Mouse (Mus musculus): Measurements from ENCODE around the gene Fgd5. TPM values are rescaled to one million over a fixed set of nuclear protein-coding genes. Genes with fewer than 3 reads are reported as not detected.
A peak's percentile ranks its signal among the peaks of the same experiment; 100 is the strongest.
"Not testable (repeated sequence)": the region's sequence is repeated elsewhere in the genome, so short reads cannot be mapped to it uniquely, and the experiment has no call there.

Fgd5 gene
- polyA plus RNA-seq (2015; fragmentation: Nextera tagmentation; extraction: Ambion mirVana), result 21.0 and 22.9 TPM in 2 replicates

DNA sequence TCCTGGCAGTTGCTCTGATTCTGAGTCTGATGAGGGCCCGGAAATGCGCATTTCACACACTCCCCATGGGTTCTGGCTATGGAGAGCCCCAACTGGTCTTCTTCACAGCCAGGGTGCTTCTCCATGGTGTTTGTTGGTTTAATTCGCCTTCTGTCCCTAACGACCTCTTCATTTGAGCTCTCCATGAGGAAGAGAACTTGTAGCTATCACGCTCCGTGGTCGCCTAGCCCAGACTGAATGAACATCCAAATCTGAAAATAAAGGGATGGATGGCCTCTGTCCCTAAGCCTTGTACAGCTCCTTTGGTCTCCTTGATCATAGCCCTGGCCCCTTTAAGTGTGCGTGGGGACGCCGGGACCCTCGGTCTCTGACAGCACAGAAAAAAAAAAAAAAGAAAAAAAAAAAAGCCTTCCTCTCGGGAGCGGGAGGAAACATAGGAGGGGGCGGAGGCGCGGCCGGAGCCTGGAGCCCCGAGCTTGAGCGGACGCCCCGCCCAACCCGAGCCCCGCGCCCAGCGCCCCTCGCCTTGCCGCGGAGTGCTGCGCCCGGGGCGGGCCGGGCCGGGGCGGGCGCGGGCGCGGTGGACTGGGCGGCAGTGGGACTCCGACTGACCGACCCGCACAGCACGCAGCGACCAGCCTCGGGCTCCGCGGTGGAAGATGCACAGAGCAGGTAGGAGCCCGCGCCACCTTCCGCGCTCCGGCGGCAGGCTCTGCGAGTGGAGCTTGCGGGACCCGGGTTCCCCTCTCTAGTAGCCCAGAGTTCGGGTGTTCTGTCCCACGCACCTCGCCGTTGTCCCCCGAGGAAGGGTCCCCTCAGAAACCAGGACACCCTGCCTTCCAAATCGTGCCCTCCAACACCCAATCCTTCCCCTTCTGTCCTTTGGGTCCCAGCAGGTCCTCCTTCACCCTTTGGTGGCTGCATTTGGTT is at the start of gene Fgd5:
Gene Fgd5 (plus strand): TSS at position 508 of the 930 bp plus-strand sequence.
- Histone ChIP-seq H3K27ac (ENCODE audit: low read length) (peak within 1 kb of the TSS; percentile 15; the same call in 1 of the 2 replicates), H3K27me3 (ENCODE audit: control insufficient read depth, insufficient read depth, low read depth, low read length) (peaks cover 10% of the 10 kb centered on the region; the same call in 1 of the 2 replicates), H3K9ac (ENCODE audit: low read length) (peak within 1 kb of the TSS; percentile 69), H3K36me3 (ENCODE audit: control insufficient read depth, insufficient read depth, low read length) (no peaks in the 10 kb centered on the region), H3K4me2 (ENCODE audit: low read depth, low read length) (peak within 1 kb of the TSS; percentile 94), H3K4me3 (ENCODE audit: low read length) (peak within 1 kb of the TSS; percentile 63), H3K9me3 (ENCODE audit: control insufficient read depth, low read length) (no peaks in the 10 kb centered on the region), H3K4me1 (replicated peaks; ENCODE audit: control insufficient read depth, insufficient read depth, low read length) (no peaks in the 10 kb centered on the region)
- WGBS, result 1% methylated on average over 45 of the region's 62 CpGs
- ATAC-seq (ENCODE audit: low read depth), result peak; percentile 87

DNA sequence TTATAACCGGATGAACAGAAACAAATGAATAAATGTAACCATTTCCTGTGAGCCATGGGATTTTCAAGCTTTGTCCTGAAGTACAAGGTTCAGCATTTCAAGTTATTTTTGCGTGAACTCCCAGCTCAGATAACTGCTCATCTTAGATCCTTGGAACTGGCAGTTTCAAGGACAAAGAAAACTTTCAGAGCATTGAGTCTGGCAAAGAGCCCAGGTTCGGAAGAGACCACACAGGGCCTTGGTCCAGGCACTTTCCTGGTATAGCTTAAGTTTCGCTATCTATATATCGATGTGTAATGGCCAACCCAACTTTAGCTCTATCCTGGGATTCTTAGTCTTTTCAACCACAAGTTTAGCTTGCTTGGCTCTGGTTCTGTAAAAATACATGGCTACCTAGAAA is 47.4 kb upstream of the Fgd5 start:
- Histone ChIP-seq H3K4me3 (ENCODE audit: low read length) (no peak overlapping the region), H3K9ac (ENCODE audit: low read length) (no peak overlapping the region), H3K4me2 (ENCODE audit: low read depth, low read length) (no peak overlapping the region), H3K36me3 (ENCODE audit: control insufficient read depth, insufficient read depth, low read length) (no peaks in the 10 kb centered on the region), H3K27me3 (ENCODE audit: control insufficient read depth, insufficient read depth, low read depth, low read length) (no peaks in the 10 kb centered on the region), H3K9me3 (ENCODE audit: control insufficient read depth, low read length) (no peaks in the 10 kb centered on the region), H3K4me1 (replicated peaks; ENCODE audit: control insufficient read depth, insufficient read depth, low read length) (peaks cover 9% of the 10 kb centered on the region; the same call in 1 of the 2 replicates), H3K27ac (ENCODE audit: low read length) (no peak overlapping the region)
- no peak; the same call in 1 of the 2 replicates for ATAC-seq (ENCODE audit: low read depth)
- 45% methylated on average over 5 of the region's 5 CpGs for WGBS

DNA sequence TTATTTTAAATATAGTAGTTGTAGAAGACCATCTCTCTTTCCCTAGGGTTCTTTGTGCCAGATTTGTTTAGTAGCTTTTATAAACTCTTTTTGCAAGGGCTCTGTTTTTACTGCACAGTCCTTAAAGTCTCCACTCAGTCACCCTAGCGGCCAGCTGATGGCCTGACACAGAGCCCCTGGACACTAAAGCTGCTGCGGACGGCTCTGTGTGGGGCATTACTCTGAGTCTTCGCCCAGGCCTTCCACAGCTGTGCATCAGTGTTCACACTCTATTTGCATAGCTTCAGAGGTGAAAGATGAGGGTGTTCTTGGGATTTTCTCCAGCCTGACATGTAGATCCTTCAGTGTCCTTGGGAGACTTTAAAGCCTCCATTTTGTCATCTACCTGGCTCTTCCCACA is 40.2 kb upstream of the Fgd5 start:
- Histone ChIP-seq H3K9me3 (ENCODE audit: control insufficient read depth, low read length) (no peaks in the 10 kb centered on the region), H3K36me3 (ENCODE audit: control insufficient read depth, insufficient read depth, low read length) (no peaks in the 10 kb centered on the region), H3K4me3 (ENCODE audit: low read length) (no peak overlapping the region), H3K27ac (ENCODE audit: low read length) (no peak overlapping the region), H3K4me1 (replicated peaks; ENCODE audit: control insufficient read depth, insufficient read depth, low read length) (no peaks in the 10 kb centered on the region), H3K9ac (ENCODE audit: low read length) (no peak overlapping the region), H3K27me3 (ENCODE audit: control insufficient read depth, insufficient read depth, low read depth, low read length) (no peaks in the 10 kb centered on the region), H3K4me2 (ENCODE audit: low read depth, low read length) (no peak overlapping the region)
- peak; percentile 92 for ATAC-seq (ENCODE audit: low read depth)
- WGBS, result 39% methylated on average over 4 of the region's 4 CpGs

DNA sequence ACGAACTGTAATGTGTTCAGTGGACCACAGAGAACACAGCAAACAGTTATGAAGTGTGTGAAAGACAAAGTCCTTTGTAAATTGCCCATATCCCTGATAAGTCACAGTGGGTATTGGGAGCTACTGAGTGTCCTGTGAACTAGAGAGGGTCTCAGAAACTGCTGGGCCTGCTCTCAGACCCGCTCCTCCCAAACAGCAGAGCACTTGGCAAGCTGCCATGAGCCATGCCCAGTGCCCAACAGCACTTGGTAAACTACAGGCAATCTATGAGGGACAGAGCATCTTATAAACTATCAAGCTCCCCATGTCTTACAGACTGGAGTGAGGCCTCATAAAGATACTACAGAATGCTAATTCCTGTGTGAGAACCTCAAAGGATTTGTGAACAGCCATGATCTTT is 30.3 kb upstream of the Fgd5 start:
- Histone ChIP-seq H3K4me2 (ENCODE audit: low read depth, low read length) (no peak overlapping the region), H3K9me3 (ENCODE audit: control insufficient read depth, low read length) (no peaks in the 10 kb centered on the region), H3K4me1 (replicated peaks; ENCODE audit: control insufficient read depth, insufficient read depth, low read length) (no peaks in the 10 kb centered on the region), H3K4me3 (ENCODE audit: low read length) (no peak overlapping the region), H3K9ac (ENCODE audit: low read length) (no peak overlapping the region), H3K27me3 (ENCODE audit: control insufficient read depth, insufficient read depth, low read depth, low read length) (no peaks in the 10 kb centered on the region), H3K27ac (ENCODE audit: low read length) (no peak overlapping the region), H3K36me3 (ENCODE audit: control insufficient read depth, insufficient read depth, low read length) (no peaks in the 10 kb centered on the region)
- 43% methylated on average over 2 of the region's 2 CpGs for WGBS
- no peak for ATAC-seq (ENCODE audit: low read depth)

DNA sequence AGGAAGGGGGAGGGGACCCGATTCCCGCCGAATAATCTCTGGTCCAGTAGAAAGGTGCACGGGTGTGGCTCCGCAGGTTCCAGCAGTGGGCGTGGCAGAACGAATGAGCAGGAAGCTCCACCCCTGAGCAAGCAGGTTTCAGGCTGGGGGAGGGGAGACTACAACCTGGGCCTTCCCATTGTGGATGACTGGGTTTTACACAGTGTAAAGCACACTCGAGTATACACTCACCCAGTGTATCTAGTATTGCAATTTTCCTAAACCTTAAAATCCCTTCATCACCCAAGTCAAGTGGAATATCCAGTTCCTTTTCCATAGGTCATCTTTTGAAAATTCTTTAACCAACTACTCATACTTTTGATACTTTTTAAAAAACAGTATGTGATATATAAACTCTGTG is 20.7 kb upstream of the Fgd5 start:
- H3K4me2 ChIP-seq (ENCODE audit: low read depth, low read length); H3K4me3 ChIP-seq (ENCODE audit: low read length): not testable (repeated sequence)
- 16% methylated on average over 3 of the region's 8 CpGs for WGBS

DNA sequence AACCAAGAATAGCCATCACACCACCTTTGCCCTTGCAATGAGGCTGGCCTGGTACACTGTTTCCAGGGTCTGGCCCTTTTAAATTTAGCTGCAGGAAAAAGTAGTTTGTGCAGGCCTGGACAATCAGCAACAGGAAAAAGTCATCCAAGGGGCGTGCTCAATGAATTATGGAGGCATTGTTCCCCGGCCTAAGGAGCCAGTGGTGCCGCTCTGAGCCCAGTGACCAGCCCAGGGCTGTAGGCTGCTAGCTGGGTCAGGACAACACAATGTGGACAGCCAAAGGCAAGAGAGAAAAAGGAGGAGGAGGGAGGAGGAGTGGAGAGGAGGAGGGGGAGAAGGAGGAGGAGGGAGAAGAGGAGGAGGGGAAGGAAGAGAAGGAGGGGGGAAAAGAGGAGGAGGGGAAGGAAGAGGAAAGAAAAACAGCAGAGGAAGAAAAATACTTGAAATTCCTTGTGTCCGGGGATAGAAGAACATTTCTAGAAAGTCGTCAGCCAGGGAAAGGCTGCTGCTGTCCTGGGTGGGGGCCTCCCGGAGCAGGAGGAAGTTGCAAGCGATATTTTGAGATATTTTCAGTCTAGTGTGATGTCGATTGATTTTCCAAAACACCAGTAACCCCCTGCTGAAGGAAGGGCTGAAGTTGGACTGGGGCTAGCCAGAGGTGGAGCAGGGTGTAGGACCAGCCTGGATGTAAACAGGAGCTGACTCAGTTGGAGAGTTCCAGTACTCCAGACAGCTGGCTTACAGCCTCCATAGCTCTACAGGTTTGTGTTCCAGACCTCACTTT is 18.5 kb upstream of the Fgd5 start:
- Histone ChIP-seq H3K9ac (ENCODE audit: low read length) (peak overlapping the region; percentile 49), H3K4me2 (ENCODE audit: low read depth, low read length) (peak overlapping the region; percentile 45)
- WGBS, result 14% methylated on average over 8 of the region's 8 CpGs

More for the DNA sequence above, 20.7 kb upstream of the Fgd5 start:
- ATAC-seq (ENCODE audit: low read depth); H3K9ac ChIP-seq (ENCODE audit: low read length); H3K36me3 ChIP-seq (ENCODE audit: control insufficient read depth, insufficient read depth, low read length); H3K9me3 ChIP-seq (ENCODE audit: control insufficient read depth, low read length); H3K27ac ChIP-seq (ENCODE audit: low read length); H3K27me3 ChIP-seq (ENCODE audit: control insufficient read depth, insufficient read depth, low read depth, low read length): not testable (repeated sequence)
- H3K4me1 ChIP-seq (replicated peaks; ENCODE audit: control insufficient read depth, insufficient read depth, low read length), result peaks cover 12% of the 10 kb centered on the region

DNA sequence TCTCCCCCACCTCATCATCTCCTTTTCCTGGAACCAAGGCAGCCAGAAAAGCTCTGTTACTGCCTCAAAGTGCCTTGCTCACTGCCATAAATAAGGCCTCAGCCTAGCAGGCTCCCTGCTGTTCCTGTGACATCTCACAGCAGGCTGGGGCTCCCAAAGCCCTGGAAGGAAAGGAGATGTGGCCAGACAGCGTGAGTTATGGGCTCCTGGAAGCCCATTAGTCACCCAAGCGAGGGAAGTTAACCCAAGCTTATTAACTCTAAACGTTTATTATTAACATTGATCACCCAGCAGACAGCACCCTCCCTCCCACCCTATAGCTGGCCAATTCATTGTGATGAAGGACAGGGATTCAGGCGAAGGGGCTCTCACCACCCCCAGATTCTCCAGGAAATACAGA is 15.2 kb upstream of the Fgd5 start:
- Histone ChIP-seq H3K4me2 (ENCODE audit: low read depth, low read length) (no peak overlapping the region), H3K27ac (ENCODE audit: low read length) (no peak overlapping the region), H3K9me3 (ENCODE audit: control insufficient read depth, low read length) (no peaks in the 10 kb centered on the region), H3K36me3 (ENCODE audit: control insufficient read depth, insufficient read depth, low read length) (no peaks in the 10 kb centered on the region), H3K9ac (ENCODE audit: low read length) (no peak overlapping the region), H3K27me3 (ENCODE audit: control insufficient read depth, insufficient read depth, low read depth, low read length) (no peaks in the 10 kb centered on the region), H3K4me1 (replicated peaks; ENCODE audit: control insufficient read depth, insufficient read depth, low read length) (peaks cover 15% of the 10 kb centered on the region), H3K4me3 (ENCODE audit: low read length) (no peak overlapping the region)
- no peak for ATAC-seq (ENCODE audit: low read depth)
- WGBS, result 24% methylated on average over 4 of the region's 4 CpGs

More for the DNA sequence above, 18.5 kb upstream of the Fgd5 start:
- peak overlapping the region; percentile 90 for H3K27ac ChIP-seq (ENCODE audit: low read length)
- peak; percentile 90 for ATAC-seq (ENCODE audit: low read depth)
- H3K9me3 ChIP-seq (ENCODE audit: control insufficient read depth, low read length), result no peaks in the 10 kb centered on the region
- no peaks in the 10 kb centered on the region for H3K27me3 ChIP-seq (ENCODE audit: control insufficient read depth, insufficient read depth, low read depth, low read length)
- no peaks in the 10 kb centered on the region for H3K36me3 ChIP-seq (ENCODE audit: control insufficient read depth, insufficient read depth, low read length)
- peak overlapping the region; percentile 28 for H3K4me3 ChIP-seq (ENCODE audit: low read length)
- peaks cover 15% of the 10 kb centered on the region for H3K4me1 ChIP-seq (replicated peaks; ENCODE audit: control insufficient read depth, insufficient read depth, low read length)

DNA sequence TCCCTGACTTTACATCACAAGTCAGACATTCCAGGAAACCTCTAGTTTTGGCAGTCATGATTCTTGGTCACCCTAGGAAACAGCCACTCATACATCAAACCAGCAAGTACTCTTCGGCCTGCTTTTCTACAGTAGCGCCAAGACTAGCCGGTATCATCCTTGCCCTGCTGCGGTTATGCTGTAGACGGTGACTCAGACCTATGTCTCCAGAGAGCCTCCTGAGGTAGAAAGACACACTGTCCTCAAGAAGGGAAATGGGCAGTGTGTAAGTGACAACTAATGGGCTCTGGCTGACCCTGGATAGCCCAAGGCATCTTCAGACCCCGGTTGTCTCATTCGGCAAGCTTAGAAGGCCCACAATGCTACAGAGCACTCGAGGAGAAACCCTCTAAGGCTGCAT is 13.6 kb upstream of the Fgd5 start:
- H3K4me1 ChIP-seq (replicated peaks; ENCODE audit: control insufficient read depth, insufficient read depth, low read length), result peaks cover 14% of the 10 kb centered on the region
- no peak overlapping the region for H3K4me2 ChIP-seq (ENCODE audit: low read depth, low read length)
- no peaks in the 10 kb centered on the region for H3K36me3 ChIP-seq (ENCODE audit: control insufficient read depth, insufficient read depth, low read length)
- no peak overlapping the region for H3K4me3 ChIP-seq (ENCODE audit: low read length)
- 83% methylated on average over 8 of the region's 8 CpGs for WGBS
- H3K27ac ChIP-seq (ENCODE audit: low read length), result no peak overlapping the region
- H3K9ac ChIP-seq (ENCODE audit: low read length), result no peak overlapping the region
- no peaks in the 10 kb centered on the region for H3K27me3 ChIP-seq (ENCODE audit: control insufficient read depth, insufficient read depth, low read depth, low read length)
- ATAC-seq (ENCODE audit: low read depth), result no peak
- H3K9me3 ChIP-seq (ENCODE audit: control insufficient read depth, low read length), result no peaks in the 10 kb centered on the region

DNA sequence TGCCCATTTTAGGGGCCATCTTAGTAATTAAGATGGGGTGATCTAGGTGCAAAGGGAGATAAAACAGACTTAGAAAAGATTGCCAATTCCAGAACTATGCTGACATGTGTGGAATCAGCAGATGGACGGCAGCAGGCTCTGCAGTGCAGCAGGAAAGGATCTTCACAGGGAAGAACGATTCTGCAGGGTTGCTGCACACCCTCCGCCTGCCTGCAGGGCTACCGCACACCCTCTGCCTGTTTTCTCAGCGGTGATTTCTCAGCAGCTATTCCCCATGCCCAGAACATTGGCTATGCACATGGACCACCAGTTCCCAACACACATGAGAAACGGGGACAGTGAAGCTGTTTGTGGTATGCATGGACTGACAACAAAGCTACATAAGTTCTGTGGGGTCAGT is 12.7 kb upstream of the Fgd5 start:
- no peaks in the 10 kb centered on the region for H3K27me3 ChIP-seq (ENCODE audit: control insufficient read depth, insufficient read depth, low read depth, low read length)
- ATAC-seq (ENCODE audit: low read depth), result no peak
- no peak overlapping the region for H3K27ac ChIP-seq (ENCODE audit: low read length)
- no peaks in the 10 kb centered on the region for H3K9me3 ChIP-seq (ENCODE audit: control insufficient read depth, low read length)
- no peak overlapping the region for H3K4me3 ChIP-seq (ENCODE audit: low read length)
- H3K9ac ChIP-seq (ENCODE audit: low read length), result no peak overlapping the region
- no peaks in the 10 kb centered on the region for H3K36me3 ChIP-seq (ENCODE audit: control insufficient read depth, insufficient read depth, low read length)
- H3K4me1 ChIP-seq (replicated peaks; ENCODE audit: control insufficient read depth, insufficient read depth, low read length), result peaks cover 5% of the 10 kb centered on the region; the same call in 1 of the 2 replicates
- H3K4me2 ChIP-seq (ENCODE audit: low read depth, low read length), result no peak overlapping the region
- 42% methylated on average over 6 of the region's 6 CpGs for WGBS
